Mouse (Mus musculus): ENCODE results near the gene Fbxo39. TPM values are rescaled to one million over a fixed set of nuclear protein-coding genes. Genes with fewer than 3 reads are reported as not detected.

The Fbxo39 gene
- total RNA-seq (2023): 0.31 TPM

DNA sequence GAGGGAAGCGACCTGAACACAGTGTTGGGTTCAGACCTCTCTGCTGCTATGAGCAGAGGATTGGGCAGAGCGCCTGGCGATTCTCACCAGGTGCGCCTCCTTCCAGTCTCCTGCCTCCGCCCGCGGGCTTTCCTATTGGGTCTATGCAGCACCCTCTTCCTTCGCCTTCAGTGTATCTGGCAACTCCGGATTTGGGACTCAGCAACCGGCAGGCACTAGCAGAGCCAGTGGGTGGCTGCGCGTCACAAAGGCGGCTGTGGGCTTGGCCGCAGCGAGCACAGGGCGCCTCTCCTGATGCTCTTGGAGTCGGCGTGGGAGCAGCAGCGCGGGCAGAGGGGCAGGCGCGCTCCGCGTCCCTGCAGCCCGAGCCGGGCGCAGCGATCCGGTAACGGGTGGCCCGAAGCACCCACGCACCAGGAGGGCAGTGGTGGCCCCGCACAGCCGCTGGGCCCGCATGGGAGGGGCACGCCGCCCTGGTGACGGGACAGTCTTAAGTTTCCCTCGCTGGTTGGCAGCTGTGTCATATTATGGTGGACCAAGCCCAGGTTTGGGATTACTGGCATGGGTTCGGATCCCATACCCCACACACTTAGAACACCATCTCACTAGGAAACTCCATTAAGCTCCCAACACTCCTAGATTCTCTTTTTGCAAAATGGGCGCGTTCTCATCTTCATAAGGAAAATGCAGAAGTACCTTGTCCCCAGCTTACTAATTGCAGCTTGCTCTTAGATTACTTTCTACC, at the start of gene Fbxo39:
TSS of gene Fbxo39 (plus strand) at position 294 of the 745 bp plus-strand sequence.

DNA sequence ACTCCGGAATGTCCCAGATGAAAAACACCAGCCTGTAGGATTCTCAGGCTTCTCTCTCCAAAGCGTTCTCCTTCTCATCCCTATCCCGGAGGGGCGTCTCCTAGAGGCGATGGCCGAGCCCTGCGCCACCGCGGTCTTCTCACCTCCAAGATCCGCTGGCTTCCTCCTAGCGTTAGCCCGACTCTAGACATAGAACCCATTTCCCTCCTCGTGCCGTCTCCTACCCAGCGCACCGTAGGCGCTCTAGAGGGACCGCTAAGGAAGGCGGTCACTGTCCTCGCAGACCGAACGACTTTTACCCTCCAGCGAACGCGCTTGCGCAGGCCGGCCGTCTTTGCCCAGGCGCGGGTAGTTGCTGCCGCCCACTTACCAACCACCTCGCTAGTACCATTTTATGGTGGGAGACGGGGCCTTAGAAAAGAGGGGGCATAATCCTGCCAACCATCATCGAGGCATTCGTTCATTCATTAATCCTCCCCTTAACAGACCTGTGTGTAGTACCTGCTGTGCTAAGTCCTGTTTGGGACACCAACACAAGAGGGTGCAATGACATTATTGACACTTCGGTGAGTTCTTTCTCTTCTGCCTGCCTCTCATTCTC, 47.2 kb upstream of the Fbxo39 start, which contains the start of gene Slc13a5:
TSS of gene Slc13a5 (minus strand) at position 263 of the 601 bp plus-strand sequence.

DNA sequence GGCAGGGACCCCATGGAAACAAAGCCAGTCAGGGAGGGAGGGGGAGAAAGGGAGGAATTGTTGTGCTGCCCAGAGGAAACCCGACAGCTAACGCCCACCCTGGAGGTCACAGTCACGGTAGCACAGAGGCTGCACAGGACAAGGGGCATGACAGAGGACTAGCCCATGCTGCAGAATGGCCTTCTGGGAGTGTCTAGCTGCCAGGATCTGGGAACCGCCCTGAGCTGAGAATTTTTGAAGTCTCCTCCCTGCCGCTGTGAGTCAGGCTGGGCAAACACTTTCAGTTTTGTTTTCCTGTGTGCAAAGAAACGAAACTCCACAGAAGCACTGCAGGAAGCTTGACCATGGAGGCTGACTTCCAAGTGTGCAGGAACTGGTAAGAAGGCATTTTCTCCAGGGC, 12.9 kb upstream of the Fbxo39 start, which contains the start of gene Xaf1:
TSS of gene Xaf1 (plus strand) at position 296 of the 400 bp plus-strand sequence.

DNA sequence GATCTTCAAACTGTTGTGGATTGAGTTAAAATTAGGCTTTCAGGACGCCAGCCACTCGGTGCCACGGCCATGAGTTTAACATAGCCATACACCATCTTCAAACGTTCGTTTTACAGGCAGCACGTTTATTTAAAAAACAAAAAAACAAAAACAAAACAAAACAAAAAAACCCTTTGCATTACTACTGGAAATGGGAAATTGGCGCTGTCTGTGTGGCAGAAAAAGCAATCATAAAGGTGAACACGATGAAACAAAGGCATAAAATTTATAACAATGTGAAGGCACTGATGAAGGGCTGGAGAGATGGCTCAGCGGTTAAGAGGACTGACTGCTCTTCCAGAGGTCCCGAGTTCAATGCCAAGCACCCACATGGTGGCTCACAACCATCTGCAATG, 48.1 kb downstream of the Fbxo39 start, which contains the start of gene Tekt1:
TSS of gene Tekt1 (minus strand) at position 96 of the 395 bp plus-strand sequence.

Other genes with a start within 250 kb of the Fbxo39 start
- 0.46 TPM for gene Pitpnm3, start 178.7 kb upstream of the Fbxo39 start, total RNA-seq (2023)
- 1.9 TPM for gene Gm43951, start 107.6 kb upstream of the Fbxo39 start, total RNA-seq (2023)
- gene 4933427D14Rik, start 107.0 kb upstream of the Fbxo39 start, total RNA-seq (2023): 17.2 TPM
- 23.3 TPM for gene Txndc17, start 106.9 kb upstream of the Fbxo39 start, total RNA-seq (2023)
- 24.3 TPM for gene Med31, start 98.9 kb upstream of the Fbxo39 start, total RNA-seq (2023)
- gene Slc13a5, start 47.2 kb upstream of the Fbxo39 start, total RNA-seq (2023): not detected
- 52.1 TPM for gene Xaf1, start 12.8 kb upstream of the Fbxo39 start, total RNA-seq (2023)
- not detected for gene Tekt1, start 48.0 kb downstream of the Fbxo39 start, total RNA-seq (2023)
- gene Smtnl2, start 97.3 kb downstream of the Fbxo39 start, total RNA-seq (2023): 0.24 TPM
- gene Ggt6, start 121.1 kb downstream of the Fbxo39 start, total RNA-seq (2023): not detected
- gene Mybbp1a, start 126.9 kb downstream of the Fbxo39 start, total RNA-seq (2023): 168 TPM
- 2.9 TPM for gene Spns2, start 175.5 kb downstream of the Fbxo39 start, total RNA-seq (2023)
- gene Spns3, start 236.1 kb downstream of the Fbxo39 start, total RNA-seq (2023): 3.0 TPM

Measured in CD8-positive naive resting alpha-beta T cell, adult 57 days (primary cell).